Mouse (Mus musculus) heart, embryonic 13.5 days (tissue): ENCODE data around the gene Syce2. TPM values are rescaled to one million over a fixed set of nuclear protein-coding genes. Genes with fewer than 3 reads are reported as not detected.
A peak's percentile ranks its signal among the peaks of the same experiment; 100 is the strongest.
"Not testable (repeated sequence)": the region's sequence is repeated elsewhere in the genome, so short reads cannot be mapped to it uniquely, and the experiment has no call there.

Source experiments
- ATAC-seq: fragments of 200-750 bp; cut with Nextera tagmentation; 2 replicates; pipeline ENCODE4 v1.8.0; 2017; ENCODE audit warnings: moderate TSS enrichment; ENCODE audit not compliant: insufficient number of reproducible peaks, low FRiP score, low TSS enrichment; ENCODE audit errors: extremely low read depth
- H3K27ac ChIP-seq: fragments of 300-500 bp; sonication (generic); replicated peaks from 2 replicates; pipeline ENCODE4 v1.5.1; 2015; ENCODE audit warnings: moderate library complexity, mild to moderate bottlenecking, inconsistent platforms
- H3K27me3 ChIP-seq: fragments of 300-500 bp; sonication (generic); replicated peaks from 2 replicates; pipeline ENCODE4 v1.6.1; 2015; ENCODE audit warnings: mild to moderate bottlenecking, inconsistent platforms
- H3K36me3 ChIP-seq: fragments of 300-500 bp; sonication (generic); 2 replicates; pipeline ENCODE4 v1.6.1; 2015; ENCODE audit warnings: mild to moderate bottlenecking, inconsistent platforms
- H3K4me1 ChIP-seq: fragments of 300-500 bp; sonication (generic); 2 replicates; pipeline ENCODE4 v1.6.1; 2015; ENCODE audit warnings: inconsistent platforms
- H3K4me2 ChIP-seq: fragments of 300-500 bp; sonication (generic); 2 replicates; pipeline ENCODE4 v1.6.1; 2015; ENCODE audit warnings: inconsistent platforms, mild to moderate bottlenecking, moderate library complexity
- H3K4me3 ChIP-seq: fragments of 300-500 bp; sonication (generic); 2 replicates; pipeline ENCODE4 v1.5.1; 2015; ENCODE audit warnings: moderate library complexity, mild to moderate bottlenecking, inconsistent platforms
- H3K9ac ChIP-seq: fragments of 300-500 bp; sonication (generic); 2 replicates; pipeline ENCODE4 v1.6.1; 2015; ENCODE audit warnings: inconsistent platforms, mild to moderate bottlenecking, moderate library complexity
- H3K9me3 ChIP-seq: fragments of 300-500 bp; sonication (generic); 2 replicates; pipeline ENCODE4 v1.6.1; 2016; ENCODE audit warnings: inconsistent platforms
- WGBS: fragments of 180-500 bp; shearing (Covaris S2); methylation state at CpG from one replicate; pipeline ENCODE4 v1.1.7; 2015; ENCODE audit warnings: mixed read lengths; 5-methylcytosine and 5-hydroxymethylcytosine counted together
- polyA plus RNA-seq: library from polyadenylated mRNA; unstranded; fragments of >200 nt; fragmentation: Nextera tagmentation; extraction: Ambion mirVana; gene quantifications from 2 replicates; pipeline ENCODE4 v1.2.1, GENCODE M21; 2015

The Syce2 gene
- polyA plus RNA-seq: 37.2 and 38.5 TPM in 2 replicates

GRCm38 (mm10) chr8:84871376-84872308 lies at the start of gene Syce2:
TSS of gene Syce2 (plus strand) at chr8:84872111.
- Histone ChIP-seq H3K9me3 (no peaks in the 10 kb centered on the region), H3K36me3 (peaks cover 36% of the 10 kb centered on the region), H3K9ac (peak within 1 kb of the TSS; percentile 80), H3K4me1 (peaks cover 16% of the 10 kb centered on the region), H3K27me3 (no peaks in the 10 kb centered on the region), H3K4me3 (peak within 1 kb of the TSS; percentile 59), H3K27ac (no peak within 1 kb of the TSS), H3K4me2 (peak within 1 kb of the TSS; percentile 98)
- WGBS: 11% methylated on average over 44 of the region's 46 CpGs
- ATAC-seq: peak; percentile 72

DNA sequence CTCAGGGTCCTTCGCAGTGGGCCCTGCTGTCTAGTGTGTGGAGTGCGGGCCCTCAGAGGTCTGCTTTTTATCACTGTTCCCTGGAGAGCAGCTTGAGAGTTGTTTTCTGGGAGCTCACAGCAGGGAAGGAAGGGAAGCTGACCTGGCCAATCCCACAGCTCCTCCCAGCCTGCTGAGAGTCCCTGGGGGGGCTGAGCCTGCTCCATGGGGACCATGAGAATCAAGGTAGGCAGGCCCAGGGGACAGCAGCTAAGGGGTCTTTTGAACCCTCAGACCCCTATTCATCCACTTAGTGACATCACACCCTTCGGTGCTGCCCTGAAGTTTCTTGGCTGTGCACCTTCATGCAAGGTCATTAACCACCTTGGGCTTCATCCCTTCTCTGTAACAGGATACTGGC lies 49.2 kb upstream of the Syce2 start, which contains the start of gene Dand5:
TSS of gene Dand5 (minus strand) at position 101 of the 400 bp plus-strand sequence.
- ATAC-seq: no peak
- Histone ChIP-seq H3K4me1 (peaks cover 19% of the 10 kb centered on the region), H3K27me3 (no peaks in the 10 kb centered on the region), H3K27ac (no peak within 1 kb of the TSS), H3K9me3 (no peaks in the 10 kb centered on the region), H3K4me3 (0 out of 2 replicates have a peak within 1 kb of the TSS, but pooled peaks have one; percentile 17), H3K4me2 (peak within 1 kb of the TSS; percentile 61), H3K36me3 (no peaks in the 10 kb centered on the region), H3K9ac (peak within 1 kb of the TSS; percentile 41)
- 36% methylated on average over 3 of the region's 3 CpGs for WGBS

DNA sequence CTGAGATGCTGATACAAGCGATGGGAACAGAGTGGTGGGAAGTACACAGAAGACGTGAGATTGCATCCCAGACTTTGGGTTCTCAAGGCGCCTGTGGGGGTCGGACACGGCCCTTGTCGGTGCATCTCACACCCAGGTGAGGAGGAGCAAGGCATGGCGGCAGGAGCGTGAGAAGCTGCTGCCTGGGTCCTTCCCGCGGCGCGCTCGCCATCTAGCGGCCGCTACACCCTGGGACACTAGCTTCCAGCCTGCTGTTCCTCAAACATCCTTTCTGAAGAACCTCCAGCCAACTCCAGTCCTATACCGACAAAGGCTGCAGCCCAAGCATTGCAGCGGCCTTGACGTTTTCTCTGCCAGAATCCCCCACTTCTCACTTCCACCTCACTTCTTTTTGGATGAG lies 48.3 kb upstream of the Syce2 start:
- H3K9ac ChIP-seq: peak overlapping the region; percentile 8
- 2% methylated on average over 18 of the region's 18 CpGs for WGBS
- no peaks in the 10 kb centered on the region for H3K27me3 ChIP-seq
- H3K4me1 ChIP-seq: peaks cover 19% of the 10 kb centered on the region
- H3K9me3 ChIP-seq: no peaks in the 10 kb centered on the region
- no peak overlapping the region for H3K27ac ChIP-seq
- 0 out of 2 replicates have a peak overlapping the region, but pooled peaks have one; percentile 17 for H3K4me3 ChIP-seq
- ATAC-seq: peak; percentile 53; the same call in 1 of the 2 replicates
- H3K4me2 ChIP-seq: peak overlapping the region; percentile 61
- no peaks in the 10 kb centered on the region for H3K36me3 ChIP-seq

DNA sequence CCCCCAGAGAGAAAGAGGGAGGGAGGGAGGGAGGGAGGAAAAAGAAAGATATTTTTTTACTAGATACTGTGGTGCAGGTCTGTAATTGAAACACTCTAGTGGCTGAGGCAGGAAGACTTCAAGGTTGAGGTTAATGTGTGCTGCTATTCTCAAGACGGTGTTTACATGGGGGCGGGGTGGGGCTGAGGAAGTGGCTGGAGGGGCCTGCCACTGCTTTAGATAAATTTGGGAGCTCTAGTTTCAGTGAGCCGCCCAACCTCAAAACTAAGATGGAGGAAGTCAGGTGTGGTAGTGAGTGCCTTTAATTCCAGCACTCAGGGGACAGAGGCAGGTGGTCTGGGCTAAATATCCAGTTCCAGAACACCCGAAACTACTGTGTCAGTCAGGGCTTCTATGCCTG lies 46.3 kb upstream of the Syce2 start:
- ATAC-seq: no peak
- no peak overlapping the region for H3K9ac ChIP-seq
- peaks cover 19% of the 10 kb centered on the region for H3K4me1 ChIP-seq
- no peaks in the 10 kb centered on the region for H3K36me3 ChIP-seq
- 53% methylated on average over 4 of the region's 4 CpGs for WGBS
- H3K4me2 ChIP-seq: no peak overlapping the region
- H3K27ac ChIP-seq: no peak overlapping the region
- H3K27me3 ChIP-seq: no peaks in the 10 kb centered on the region
- H3K4me3 ChIP-seq: no peak overlapping the region
- H3K9me3 ChIP-seq: no peaks in the 10 kb centered on the region

GRCm38 (mm10) chr8:84826518-84826917 lies 45.4 kb upstream of the Syce2 start:
- H3K4me3 ChIP-seq, H3K27ac ChIP-seq, ATAC-seq, H3K9ac ChIP-seq, H3K36me3 ChIP-seq, H3K27me3 ChIP-seq, H3K4me2 ChIP-seq, H3K9me3 ChIP-seq: not testable (repeated sequence)
- H3K4me1 ChIP-seq: peaks cover 18% of the 10 kb centered on the region
- 76% methylated on average over 2 of the region's 2 CpGs for WGBS

DNA sequence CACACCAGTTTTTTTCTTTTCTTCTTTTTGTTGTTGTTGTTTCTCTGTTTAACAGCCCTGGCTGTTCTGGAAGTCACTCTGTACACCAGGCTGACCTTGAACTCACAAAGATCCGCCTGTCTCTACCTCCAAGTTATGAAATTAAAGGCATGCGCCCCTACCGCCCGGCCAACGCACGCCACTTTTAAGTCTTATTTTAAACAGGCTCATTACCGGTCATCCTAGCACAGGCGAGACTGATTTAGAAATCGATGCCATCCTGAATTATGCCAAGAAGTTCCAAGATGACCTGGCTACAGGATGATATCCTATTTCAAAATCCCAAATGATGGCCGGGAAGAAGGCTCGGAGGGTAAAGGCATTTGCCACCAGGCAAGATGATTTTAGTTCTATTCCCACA lies 40.4 kb upstream of the Syce2 start, which contains the start of gene Gadd45gip1:
TSS of gene Gadd45gip1 (plus strand) at position 33 of the 400 bp plus-strand sequence.
- peak within 1 kb of the TSS; percentile 76 for H3K4me2 ChIP-seq
- H3K4me3 ChIP-seq: peak within 1 kb of the TSS; percentile 99
- 57% methylated on average over 11 of the region's 11 CpGs for WGBS
- H3K36me3 ChIP-seq: peaks cover 31% of the 10 kb centered on the region
- no peaks in the 10 kb centered on the region for H3K9me3 ChIP-seq
- peak within 1 kb of the TSS; percentile 99 for H3K9ac ChIP-seq
- H3K4me1 ChIP-seq: peaks cover 40% of the 10 kb centered on the region
- H3K27ac ChIP-seq: peak within 1 kb of the TSS; percentile 96
- ATAC-seq: no peak
- H3K27me3 ChIP-seq: no peaks in the 10 kb centered on the region

DNA sequence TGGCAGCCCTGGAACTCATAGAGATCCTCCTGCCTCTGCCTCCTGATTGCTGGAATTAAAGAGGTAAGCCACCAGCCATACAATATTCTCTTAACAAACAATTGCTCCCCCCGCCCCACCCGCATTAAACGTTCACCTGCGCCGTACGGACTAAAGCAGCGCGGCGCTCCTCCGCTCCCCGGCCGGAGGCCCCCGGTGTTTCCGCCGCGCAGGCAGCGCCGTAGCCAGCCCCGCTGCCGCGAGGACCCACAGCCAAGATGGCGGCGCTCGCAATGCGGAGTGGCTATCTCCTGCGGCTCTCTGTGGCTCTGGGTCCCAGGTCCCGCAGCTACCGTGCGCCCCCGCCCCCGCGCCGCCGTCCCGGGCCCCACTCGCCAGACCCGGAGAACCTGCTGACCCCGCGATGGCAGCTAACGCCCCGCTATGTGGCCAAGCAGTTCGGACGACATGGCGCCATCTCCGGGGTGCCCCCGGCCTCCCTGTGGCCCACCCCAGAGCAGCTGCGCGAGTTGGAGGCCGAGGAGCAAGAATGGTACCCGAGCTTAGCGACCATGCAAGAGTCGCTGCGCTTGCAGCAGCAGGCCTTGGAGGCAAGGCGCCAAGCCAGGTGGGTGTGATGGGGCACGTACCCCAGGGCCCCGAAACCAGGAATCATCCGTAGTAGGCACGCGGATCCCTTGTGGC lies 39.7 kb upstream of the Syce2 start:
- Histone ChIP-seq H3K27me3 (no peaks in the 10 kb centered on the region), H3K27ac (peak overlapping the region; percentile 96), H3K4me2 (peak overlapping the region; percentile 76), H3K36me3 (peaks cover 37% of the 10 kb centered on the region), H3K4me1 (peaks cover 47% of the 10 kb centered on the region), H3K4me3 (peak overlapping the region; percentile 99), H3K9ac (peak overlapping the region; percentile 99), H3K9me3 (no peaks in the 10 kb centered on the region)
- WGBS: under 1% methylated on average over 59 of the region's 59 CpGs
- peak; percentile 38; the same call in 1 of the 2 replicates for ATAC-seq

DNA sequence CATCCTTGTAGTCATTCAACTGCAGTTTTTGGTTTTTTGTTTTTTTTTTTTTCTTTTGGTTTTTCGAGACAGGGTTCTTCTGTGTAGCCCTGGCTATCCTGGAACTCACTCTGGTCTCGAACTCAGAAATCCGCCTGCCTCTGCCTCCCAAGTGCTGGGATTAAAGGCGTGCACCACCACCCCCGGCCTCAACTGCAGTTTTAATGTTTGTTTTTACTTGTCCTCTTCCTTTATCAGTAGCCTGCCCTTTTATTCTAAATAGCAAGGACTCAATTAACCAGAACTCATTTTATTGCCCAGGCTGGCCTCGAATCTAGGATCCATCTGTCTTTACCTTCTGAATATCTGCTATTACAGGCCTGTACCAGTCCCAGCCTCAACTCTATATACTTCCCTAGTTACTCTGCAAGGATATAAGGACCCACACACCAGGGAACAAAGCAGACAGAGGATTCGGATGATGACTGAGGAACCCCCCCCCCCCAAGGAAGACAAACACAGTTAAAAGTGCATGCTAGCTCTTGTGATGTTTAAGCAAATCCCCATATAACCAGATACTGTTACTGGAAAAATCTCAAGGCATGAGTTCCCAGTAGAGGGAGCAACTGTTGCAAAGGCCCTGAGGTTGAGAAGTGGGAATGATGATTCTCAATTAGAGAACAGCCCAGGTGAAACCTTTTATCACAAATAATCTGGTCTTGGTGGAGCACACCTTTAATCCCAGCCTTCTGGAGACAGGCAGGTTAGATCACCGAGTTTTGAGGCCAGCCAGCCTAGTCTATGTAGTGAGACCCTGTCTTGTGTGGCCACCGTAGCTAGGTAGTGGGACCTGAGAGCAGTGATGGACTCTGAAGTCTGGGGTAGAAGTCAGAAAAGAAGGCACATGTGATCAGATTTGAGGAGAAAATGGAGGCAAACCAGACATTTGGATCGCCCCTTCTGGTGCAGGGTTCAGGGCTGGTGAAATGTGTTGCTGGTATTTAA lies 38.9 kb upstream of the Syce2 start:
- Histone ChIP-seq H3K36me3 (peaks cover 46% of the 10 kb centered on the region), H3K27ac (peak overlapping the region; percentile 96), H3K9me3 (no peaks in the 10 kb centered on the region), H3K4me2 (peak overlapping the region; percentile 76), H3K27me3 (no peaks in the 10 kb centered on the region), H3K4me1 (peaks cover 51% of the 10 kb centered on the region), H3K9ac (peak overlapping the region; percentile 99), H3K4me3 (peak overlapping the region; percentile 99)
- 55% methylated on average over 10 of the region's 10 CpGs for WGBS
- no peak for ATAC-seq

GRCm38 (mm10) chr8:84834002-84834865 lies 37.7 kb upstream of the Syce2 start:
- Histone ChIP-seq H3K9ac (peak overlapping the region; percentile 34; the same call in 1 of the 2 replicates), H3K4me2 (peak overlapping the region; percentile 3; the same call in 1 of the 2 replicates), H3K4me3 (no peak overlapping the region), H3K9me3 (no peaks in the 10 kb centered on the region), H3K27ac (peak overlapping the region; percentile 58), H3K36me3 (peaks cover 58% of the 10 kb centered on the region), H3K4me1 (peaks cover 56% of the 10 kb centered on the region), H3K27me3 (no peaks in the 10 kb centered on the region)
- WGBS: 85% methylated on average over 19 of the region's 19 CpGs
- ATAC-seq: 0 out of 2 replicates have a peak, but pooled peaks have one; percentile 2
